12 mouse cellular contexts compared by ENCODE assay signal in the genomic region with DNA sequence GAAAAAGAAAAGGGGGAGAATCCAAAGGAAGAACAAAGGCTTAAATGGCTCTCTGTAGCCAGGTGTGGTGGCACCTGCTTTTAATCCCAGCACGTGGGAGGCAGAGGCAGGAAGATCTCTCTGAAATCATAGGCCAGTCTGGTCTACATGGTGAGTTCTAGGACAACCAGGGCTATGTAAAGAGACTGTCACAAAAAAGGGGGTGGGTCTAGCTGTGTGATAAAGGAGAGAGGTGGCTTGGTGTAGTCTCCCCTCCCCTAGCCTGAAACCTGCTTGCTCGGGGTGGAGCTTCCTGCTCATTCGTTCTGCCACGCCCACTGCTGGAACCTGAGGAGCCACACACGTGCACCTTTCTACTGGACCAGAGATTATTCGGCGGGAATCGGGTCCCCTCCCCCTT. TPM values are rescaled to one million over a fixed set of nuclear protein-coding genes. Genes with fewer than 3 reads are reported as not detected.
"Had no signal": no experiment of that assay in that cellular context is flagged by ENCODE, and none has a peak within 500 bp of the region (broad histone marks: within the 10 kb centered on the region; RNA-seq: fewer than 3 reads in every experiment).

No protein-coding gene starts in this region.

RNA-seq across cellular contexts. Expression of a gene that starts 24.4 kb away (rescaled TPM):
- total RNA-seq: neutrophil, adult 5-6 weeks had no signal
- polyA plus RNA-seq: neural tube, embryonic 13.5 days; neural tube, embryonic 15.5 days; small intestine, adult 2 months; spleen, adult 2 months; stomach, embryonic 14.5 days; stomach, embryonic 15.5 days; stomach, embryonic 16.5 days; stomach, postnatal 0 days; thymus, adult 2 months; thymus, postnatal 0 days; urinary bladder, adult 2 months had no signal

RNA-seq across cellular contexts. Expression of a gene that starts 45.0 kb away (rescaled TPM):
- total RNA-seq: neutrophil, adult 5-6 weeks had no signal
